Mouse (Mus musculus): ENCODE measurements around the gene Ddb1.

Ddb1 gene

GRCm38 (mm10) chr19:10661919-10662318 lies 56.8 kb downstream of the Ddb1 start:
- DNase-seq (ENCODE audit: low spot score in 2 of 2) = no peak

- no peak for DNase-seq (ENCODE audit: low spot score in 2 of 2)
Measured at GRCm38 (mm10) chr19:10662665-10663064, 57.5 kb downstream of the Ddb1 start.

- DNase-seq (ENCODE audit: low spot score in 2 of 2) = no peak
Measured at GRCm38 (mm10) chr19:10665093-10665492, 60.0 kb downstream of the Ddb1 start.

GRCm38 (mm10) chr19:10665499-10665898 lies 60.4 kb downstream of the Ddb1 start:
- peak; percentile 25 to 57 for DNase-seq (ENCODE audit: low spot score in 2 of 2)

GRCm38 (mm10) chr19:10671319-10671718 lies 66.2 kb downstream of the Ddb1 start:
- DNase-seq (ENCODE audit: low spot score in 2 of 2) = no peak

GRCm38 (mm10) chr19:10671854-10672417 lies 66.8 kb downstream of the Ddb1 start:
- no peak for DNase-seq (ENCODE audit: low spot score in 2 of 2)

GRCm38 (mm10) chr19:10673275-10673674 lies 68.1 kb downstream of the Ddb1 start:
- no peak for DNase-seq (ENCODE audit: low spot score in 2 of 2)

GRCm38 (mm10) chr19:10676656-10677055 lies 71.5 kb downstream of the Ddb1 start:
- DNase-seq (ENCODE audit: low spot score in 2 of 2) = no peak

GRCm38 (mm10) chr19:10677915-10678771 lies 73.0 kb downstream of the Ddb1 start, which contains the start of gene Pga5:
Pga5 (minus strand) TSS chr19:10678071.
- DNase-seq (ENCODE audit: low spot score in 2 of 2) = peak; percentile 64 to 73

GRCm38 (mm10) chr19:10678772-10679067 lies 73.6 kb downstream of the Ddb1 start:
- DNase-seq (ENCODE audit: low spot score in 2 of 2) = no peak
